Mouse (Mus musculus): ENCODE results near the gene Ppp1r9b.

Ppp1r9b gene

DNA sequence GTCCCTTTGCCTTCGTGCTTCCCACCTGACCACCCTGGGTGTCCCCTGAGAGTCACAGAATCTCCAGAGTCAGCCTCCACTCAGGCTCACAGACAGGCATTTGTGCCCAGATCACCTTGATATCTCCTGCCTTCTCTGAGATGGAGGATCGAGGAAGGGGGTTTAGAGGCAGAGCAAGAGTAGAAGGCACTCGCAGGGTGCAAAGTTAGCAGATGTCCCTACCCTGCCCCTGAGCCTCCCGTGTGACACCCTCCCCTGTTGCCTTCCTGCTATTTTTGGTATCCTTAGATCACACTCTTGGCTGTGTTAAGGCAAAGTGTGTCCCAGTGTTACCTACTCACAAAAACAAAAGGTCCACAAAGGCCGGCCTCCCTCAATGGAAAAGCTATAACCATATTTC, 14.6 kb upstream of the Ppp1r9b start, which contains the start of gene Sgca:
TSS of gene Sgca (minus strand) at position 129 of the 400 bp plus-strand sequence.
- no peak for DNase-seq (ENCODE audit: low spot score in 2 of 2)

DNA sequence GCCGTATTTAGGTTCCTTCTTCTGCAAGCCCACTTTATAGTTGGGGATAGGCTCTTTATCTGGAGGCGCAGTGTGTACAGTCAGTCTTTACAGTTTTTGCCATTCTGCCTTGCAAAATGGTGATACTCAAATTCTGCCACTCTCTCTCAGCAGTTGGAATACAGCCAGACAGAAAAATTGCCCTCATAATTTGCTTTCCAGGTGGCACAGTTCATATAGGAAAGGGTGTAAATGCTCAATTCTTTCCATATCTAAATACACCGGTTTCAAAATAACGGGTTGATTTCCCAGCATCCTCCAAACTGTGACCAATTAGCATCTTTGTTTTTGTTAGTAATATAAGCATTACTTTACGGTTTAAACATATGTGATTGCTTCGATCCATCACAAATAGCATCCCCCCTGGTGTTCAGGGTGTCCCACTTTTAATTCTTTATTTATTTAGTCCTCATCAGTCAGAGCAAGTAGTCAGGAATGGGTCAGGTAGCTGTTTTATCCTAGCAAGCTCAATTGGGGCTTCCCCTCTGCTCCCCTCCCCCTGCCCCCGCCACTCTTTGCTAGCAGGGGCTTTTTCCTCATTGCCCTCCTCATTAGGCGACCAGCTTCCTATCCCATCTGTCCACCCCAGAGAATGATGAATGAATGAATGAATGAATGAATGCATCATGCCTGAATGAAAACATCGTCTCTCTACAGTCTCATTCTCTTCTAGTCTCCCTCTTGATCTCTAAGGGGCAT, 12.5 kb upstream of the Ppp1r9b start:
- DNase-seq (ENCODE audit: low spot score in 2 of 2): no peak

DNA sequence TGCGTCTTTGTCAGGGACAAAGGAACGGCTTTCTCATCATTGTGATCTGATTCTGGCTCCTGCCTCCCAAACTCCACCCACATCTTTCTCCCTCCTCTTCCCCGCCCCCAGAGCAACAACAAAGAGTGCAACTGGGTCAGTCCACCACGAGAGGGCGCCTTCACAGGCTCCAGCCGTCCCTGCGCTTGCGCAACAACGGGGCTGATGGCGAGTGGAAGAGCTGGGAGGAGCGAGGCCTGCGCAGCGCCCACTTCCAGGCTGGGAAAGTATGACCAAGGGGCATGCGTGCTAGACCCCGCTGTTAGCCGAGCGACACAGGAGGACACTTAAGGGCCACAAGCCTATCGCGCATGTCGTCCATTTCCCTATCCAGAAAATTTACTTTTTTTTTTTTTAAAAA, 11.9 kb upstream of the Ppp1r9b start:
- peak; percentile 94 to 98 for DNase-seq (ENCODE audit: low spot score in 2 of 2)

DNA sequence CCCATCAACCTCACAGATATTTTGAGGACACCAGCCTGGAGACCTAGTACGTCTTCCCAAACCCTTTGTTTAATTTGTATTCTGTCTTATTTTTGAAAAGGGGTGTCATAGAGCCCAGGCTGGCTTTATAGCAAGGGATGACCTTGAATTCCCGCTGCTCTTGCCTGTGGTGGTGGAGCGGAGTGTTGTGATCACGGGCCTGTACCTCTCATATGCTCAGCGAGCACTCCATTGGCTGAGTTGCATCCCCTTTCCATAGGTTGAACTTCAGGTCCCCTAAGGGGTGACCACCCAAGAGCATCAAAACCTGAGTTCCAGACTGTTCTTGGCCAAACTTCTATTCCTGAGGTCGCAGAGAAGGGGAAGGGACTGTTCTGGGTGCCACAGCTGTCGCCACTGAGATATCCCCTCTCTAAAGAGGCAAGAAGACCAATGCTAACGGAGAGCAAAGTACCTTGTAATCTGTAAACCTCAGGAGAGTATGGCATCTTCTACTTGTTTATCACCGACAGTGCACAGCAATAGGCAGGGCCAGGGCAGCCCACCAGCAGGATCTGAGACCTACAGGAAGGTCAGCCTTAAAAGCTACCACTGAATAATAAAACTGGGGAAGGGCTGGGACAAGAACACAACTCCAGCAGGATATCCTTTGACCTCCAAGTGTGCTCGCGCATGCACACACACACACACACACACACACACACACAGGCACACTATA, 11.2 kb upstream of the Ppp1r9b start:
- DNase-seq (ENCODE audit: low spot score in 2 of 2): no peak

DNA sequence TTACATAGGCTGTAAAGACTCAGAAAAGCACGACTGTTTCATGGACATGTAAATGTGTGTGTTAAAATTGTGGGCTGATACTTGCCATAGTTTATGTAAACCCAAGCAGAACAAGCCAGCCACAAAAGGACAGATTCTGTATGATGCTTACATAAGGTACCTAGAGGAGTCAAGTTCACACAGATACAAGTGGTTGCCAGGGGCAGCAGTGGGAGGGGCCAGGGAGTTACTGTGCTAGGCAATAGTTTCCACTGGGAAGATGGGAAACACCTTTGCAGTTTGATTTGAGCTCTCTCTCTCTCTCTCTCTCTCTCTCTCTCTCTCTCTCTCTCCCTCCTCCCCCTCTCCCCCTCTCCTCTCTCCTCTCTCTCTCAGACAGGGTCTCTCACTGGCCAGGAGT, 5.7 kb upstream of the Ppp1r9b start:
- DNase-seq (ENCODE audit: low spot score in 2 of 2): no peak

DNA sequence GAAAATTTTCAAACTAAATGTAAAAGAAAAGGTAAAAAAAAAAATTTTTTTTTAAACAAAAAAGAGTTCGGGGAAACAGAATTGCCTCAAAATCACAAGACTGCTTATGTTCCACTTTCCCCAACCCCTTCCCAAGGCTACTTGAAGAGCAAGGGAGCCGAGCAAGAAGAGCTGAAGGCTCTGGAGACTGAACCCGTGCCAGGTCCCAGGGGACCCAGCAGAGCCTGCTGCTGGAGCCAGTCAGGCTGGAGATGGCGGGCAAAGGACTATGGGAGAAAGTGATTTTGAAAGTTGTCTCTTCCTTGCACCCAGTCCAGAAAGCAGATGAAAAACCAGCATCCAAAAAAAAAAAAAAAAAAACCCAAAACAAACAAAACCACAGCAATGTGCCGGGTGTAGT, 5.0 kb upstream of the Ppp1r9b start:
- no peak for DNase-seq (ENCODE audit: low spot score in 2 of 2)

DNA sequence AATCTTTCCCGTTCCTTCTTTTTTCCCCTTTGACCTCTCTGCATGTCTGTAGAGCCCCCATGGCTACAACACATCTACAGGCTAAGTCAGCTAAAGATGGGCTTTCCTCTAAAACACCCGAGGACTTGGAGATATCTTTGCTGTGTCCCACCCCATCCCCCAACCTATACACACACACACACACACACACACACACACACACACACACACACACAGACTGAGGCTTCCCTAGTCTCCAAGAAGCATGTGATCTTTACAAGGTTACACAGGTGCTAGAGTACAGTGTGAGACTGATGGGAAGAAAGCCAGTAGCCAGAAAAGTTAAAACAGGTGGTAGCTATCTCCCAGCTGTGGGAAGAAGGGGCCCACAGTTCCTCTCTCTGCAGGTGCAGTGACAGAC, 4.4 kb upstream of the Ppp1r9b start:
- no peak for DNase-seq (ENCODE audit: low spot score in 2 of 2)

DNA sequence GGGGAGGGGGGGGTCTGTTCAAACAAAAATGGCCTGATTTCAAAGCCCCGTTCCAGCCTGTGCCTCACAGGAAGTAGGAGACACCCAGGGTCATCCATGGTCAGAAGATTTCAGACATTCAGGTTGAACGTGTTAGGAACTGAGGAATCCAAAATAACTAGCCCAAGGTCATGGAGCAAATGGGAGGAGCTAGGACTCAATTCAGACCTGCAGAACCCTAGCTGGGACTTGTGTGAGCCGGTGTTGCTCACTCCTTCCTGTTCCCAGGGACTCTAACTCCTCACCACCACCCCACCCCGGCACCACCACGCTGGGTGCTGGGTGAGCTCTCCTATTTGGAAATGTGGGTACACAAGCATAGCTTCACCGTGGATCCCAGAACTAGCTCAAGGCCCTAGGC, 3.5 kb upstream of the Ppp1r9b start:
- DNase-seq (ENCODE audit: low spot score in 2 of 2): no peak

DNA sequence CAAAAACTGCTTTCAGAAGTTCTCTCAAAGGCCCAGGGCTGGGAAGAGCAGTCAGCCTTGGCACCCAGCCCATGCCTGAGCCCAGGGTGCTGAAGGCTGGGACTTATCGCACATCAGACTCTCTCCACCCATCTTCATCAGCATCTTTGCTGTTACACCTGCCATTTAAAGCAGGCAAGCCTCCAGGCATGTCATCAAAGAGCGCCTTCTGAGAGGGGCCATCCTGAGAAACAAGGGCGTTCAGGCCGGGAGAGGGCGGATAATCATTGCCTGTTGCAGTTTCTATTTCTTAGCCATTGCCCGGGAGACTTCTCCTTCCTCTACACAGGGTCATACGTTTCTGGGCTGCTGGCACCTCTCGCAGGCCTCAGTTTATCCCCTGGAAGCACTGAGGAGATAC, 3.0 kb upstream of the Ppp1r9b start:
- no peak for DNase-seq (ENCODE audit: low spot score in 2 of 2)

DNA sequence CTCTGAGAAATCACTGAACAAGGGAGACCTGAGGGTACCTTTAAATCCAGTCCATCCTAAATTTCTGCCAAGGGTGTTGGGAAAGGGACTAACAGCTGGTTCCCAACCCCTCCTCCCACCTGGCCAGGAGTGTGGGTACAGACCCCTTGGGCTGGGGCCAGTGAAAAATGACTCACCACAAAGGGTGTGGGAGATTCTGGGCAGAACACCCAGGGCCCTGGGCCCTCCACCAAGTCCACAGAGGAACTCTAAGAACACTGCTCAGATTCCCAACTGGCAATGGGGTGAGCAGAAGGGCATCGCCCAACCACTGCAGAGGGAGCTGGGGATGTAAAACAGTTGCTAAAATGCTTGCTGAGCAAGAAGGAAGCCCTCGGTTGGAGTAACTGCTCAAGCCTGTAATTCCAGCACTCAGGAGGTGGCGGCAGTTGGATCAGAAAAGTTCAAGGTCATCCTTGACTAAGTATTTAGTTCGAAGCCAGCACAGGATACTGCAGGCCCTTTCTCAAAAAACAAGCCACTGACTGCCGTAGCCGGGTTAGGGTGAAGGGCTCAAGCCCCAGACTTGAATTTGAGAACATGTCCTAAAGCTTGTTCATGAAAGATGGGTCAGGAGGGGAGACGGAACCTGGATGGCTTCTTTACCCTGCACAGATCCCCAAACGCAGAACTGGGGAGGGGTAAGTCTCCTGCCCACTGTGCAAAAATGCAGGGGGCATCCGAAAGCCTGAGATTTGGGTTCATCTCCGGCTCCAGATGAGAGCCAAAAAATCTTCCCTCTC, 1.9 kb upstream of the Ppp1r9b start:
- DNase-seq (ENCODE audit: low spot score in 2 of 2): no peak

DNA sequence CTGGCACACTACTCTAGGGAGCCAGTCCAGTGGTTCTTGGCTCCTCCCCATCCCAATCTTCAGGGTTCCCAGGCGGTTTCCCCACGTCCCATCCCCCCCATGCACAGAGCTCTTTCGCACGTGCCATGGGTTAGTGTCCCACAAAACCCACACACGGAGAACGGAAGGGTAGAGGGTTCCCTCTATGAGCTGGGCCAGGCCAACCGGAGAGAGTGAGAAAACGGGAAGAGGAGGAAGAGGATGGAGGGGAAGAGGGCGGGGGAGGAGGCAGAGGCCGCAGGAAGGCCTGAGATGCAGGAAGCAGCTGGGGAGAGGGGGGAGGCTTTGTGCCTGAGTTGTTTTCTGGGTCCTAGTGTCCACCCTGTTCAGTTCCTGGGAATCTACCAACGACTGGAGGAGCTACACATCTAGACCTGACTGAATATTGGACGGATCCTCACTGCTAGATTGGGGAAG, 1.2 kb upstream of the Ppp1r9b start:
- peak in 1 of 2 experiments; percentile 75 for DNase-seq (ENCODE audit: low spot score in 2 of 2)

DNA sequence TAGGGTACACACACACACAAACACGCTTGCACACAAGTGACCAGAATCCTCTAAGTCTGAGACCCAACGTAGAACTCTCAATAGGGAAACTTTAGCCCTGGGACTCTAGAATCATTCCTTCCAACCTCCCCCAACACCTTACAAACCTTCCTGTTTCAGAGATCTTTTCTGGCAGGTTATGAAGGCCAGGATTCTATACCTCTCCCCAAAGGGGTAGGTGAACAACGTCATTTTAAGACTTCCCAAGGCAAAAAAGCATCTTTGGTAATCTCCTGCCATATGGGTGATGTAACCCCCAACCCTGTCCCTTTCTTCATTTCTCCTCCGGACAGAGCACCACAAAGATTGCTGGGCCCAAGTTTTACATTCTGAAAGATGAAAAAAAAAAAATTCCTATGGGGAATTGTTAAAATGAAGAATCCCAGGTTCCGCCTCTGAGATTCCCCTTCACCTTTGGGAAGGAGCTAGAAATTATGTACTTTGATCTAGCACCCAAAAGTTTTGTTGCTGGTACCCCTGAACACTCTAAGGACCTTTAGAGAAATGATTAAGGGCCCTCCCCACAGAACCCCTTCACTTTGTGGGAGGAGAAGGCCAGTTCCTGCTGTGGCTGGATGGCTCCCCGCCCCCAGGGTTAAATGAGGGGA, 610 bp upstream of the Ppp1r9b start:
- DNase-seq (ENCODE audit: low spot score in 2 of 2): no peak

DNA sequence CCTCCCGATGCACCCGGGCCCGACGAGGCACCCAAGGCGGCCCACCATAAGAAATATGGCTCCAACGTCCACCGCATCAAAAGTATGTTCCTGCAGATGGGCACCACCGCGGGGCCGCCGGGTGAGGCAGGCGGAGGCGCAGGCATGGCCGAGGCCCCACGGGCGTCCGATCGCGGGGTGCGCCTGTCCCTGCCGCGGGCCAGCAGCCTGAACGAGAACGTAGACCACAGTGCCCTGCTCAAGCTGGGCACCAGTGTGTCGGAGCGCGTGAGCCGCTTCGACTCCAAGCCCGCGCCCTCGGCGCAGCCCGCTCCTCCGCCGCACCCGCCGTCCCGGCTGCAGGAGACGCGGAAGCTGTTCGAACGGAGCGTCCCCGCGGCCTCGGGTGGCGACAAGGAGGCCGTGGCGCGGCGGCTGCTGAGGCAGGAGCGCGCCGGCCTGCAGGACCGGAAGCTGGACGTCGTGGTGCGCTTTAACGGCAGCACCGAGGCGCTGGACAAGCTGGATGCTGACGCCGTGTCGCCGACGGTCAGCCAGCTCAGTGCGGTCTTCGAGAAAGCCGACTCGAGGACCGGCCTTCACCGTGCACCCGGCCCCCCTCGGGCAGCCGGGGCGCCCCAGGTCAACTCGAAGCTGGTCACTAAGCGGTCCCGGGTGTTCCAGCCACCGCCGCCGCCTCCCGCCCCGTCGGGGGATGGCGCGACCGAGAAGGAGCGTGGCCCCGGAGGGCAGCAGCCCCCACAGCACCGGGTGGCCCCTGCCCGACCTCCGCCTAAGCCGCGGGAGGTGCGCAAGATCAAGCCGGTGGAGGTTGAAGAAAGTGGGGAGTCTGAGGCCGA, 1.0 kb downstream of the Ppp1r9b start:
- no peak for DNase-seq (ENCODE audit: low spot score in 2 of 2)

DNA sequence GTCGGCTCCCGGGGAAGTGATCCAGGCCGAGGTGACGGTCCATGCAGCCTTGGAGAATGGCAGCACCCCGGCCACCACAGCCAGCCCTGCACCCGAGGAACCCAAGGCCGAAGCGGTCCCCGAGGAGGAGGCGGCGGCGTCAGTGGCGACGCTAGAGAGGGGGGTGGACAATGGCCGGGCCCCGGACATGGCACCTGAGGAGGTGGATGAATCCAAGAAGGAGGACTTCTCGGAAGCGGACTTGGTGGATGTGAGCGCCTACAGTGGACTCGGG, 1.6 kb downstream of the Ppp1r9b start:
- DNase-seq (ENCODE audit: low spot score in 2 of 2): no peak

DNA sequence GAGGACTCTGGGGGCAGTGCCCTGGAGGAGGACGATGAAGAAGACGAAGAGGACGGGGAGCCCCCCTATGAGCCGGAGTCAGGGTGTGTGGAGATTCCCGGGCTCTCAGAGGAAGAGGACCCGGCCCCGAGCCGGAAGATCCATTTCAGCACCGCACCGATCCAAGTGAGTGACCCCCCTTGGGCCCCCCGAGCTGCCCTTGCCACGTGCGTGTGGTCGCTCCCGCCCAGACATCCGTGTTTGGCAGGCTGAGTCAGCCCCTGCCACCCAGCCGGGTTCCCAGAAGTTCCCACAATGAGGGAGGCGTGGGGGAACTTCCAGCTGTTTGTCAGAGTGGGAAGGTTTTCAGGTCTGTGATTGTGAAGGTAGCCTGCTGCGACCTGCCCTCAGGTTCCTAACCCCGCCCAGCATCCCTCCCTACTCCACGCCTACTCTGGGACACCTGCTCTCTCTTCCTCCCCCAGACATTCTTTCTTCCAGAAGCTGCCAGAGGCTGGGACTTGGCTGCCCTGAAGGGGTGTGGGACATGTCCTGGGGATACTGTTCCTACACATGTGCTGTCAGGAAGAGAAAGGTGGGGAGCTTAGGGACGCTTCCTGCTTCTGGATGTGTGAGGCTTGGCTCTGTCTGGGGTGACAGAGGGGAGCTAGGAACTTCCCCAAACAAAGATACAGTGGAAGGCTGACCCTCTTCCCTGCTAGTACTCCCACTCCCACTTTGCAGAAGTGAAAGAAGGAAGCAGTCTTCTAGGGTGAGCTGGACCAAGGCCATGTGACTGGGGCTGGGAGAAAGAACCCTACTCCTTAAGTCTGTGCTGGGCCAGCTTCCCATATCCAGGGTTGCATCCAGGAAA, 2.1 kb downstream of the Ppp1r9b start:
- no peak for DNase-seq (ENCODE audit: low spot score in 2 of 2)

DNA sequence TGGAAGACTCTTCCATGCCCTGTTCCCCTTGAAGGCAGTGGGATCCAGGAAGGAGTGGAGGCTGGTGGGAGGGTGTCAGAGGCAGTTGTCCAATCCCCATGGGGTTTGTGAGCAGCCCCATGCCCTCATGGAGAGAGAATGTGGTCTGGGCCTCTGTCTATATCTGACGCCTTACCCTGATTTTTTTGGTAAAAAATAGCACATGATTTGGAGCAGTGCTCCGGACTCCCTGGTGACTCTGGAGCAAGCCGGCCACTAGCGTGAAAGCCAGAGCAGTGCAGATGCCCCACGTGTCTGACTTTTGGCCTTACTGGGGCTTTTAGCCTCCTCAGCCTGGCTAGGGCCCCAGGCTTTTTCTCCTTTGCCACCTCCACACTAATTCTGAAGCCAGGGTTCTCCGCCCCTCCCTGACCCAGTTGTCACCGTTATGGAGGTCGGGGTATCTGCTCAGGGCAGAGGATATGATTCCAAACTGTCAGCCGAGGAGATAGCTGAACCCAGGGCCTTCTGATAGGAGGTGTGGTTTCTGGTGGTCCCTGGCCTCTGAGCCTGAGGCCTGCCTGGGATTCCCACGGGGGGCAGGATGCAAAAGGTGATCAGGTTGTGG, 3.5 kb downstream of the Ppp1r9b start:
- DNase-seq (ENCODE audit: low spot score in 2 of 2): no peak

DNA sequence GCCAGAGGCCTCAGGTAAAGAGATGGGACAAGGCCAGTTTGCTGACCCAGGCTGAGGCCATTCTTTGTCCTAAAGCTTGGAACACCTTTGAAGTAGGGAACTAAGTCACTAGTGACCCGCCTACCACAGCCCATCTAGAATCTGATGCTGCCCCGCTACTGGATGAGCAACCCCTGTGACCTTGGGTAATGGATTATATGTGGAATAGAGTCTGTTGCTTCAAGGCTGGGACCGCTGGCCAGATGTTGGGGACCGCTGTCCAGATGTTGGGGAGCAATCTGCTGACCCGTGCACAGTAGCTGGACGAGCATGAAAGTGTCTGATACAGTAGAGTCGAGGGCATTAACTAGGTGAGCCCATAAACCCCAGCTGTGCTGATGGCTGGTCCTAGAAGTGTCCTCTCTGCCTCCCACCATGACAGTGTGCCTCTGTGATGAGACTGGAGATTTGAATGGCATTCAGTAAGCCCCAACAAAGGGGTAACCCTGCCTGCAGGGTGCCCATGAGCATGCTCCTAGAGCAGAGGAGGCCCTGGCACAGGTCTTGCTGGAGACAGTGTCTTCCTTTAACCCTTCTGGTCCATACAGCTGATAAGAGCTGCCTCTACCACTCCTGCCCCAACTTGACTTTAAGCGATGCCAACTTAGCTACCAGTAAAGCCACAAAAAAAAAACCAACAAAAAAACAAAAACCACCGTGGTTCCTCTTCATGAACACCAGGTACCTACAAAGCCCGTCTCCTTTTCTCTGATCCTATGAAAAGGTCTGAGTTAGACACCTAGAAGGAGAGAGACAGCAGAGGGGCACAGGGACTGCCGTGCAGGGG, 4.3 kb downstream of the Ppp1r9b start:
- no peak for DNase-seq (ENCODE audit: low spot score in 2 of 2)

DNA sequence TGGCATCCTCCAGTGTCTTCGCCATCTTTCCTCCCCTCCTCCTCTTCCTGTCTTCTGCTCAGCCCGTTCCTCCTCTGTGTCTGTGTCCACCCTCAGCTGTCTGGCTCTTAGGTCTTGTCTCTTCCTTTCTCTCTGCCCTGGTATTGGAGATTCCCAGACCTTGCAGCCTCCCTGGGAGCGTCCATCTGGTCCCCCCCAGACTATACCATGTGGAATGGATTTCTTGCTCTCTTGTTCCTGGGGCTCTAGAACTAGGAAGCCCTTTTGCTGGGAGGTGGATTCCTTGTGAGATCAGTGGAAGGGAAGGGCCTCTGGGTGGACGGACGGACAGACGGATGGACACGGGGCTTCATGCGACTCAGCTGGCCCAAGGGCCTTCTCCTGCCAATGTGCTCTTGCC, 5.3 kb downstream of the Ppp1r9b start:
- no peak for DNase-seq (ENCODE audit: low spot score in 2 of 2)

DNA sequence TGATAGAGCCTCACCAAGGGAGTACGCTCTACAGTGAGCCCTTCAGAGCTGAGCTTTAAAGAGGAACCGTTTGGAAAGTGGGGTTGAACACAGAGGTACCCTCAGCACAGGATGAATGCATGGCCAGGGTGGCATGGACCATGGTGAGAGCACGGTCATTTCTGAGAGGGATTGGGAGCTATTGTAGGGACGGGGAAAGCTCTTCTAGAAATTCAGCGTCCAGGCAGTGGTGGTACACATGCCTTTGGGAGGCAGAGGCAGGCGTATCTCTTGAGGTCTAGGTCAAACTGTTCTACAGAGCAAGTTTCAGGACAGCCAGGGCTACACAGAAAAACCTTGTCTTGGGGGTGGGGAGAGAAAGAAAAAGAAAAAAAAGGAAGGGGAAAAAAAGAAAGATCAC, 6.1 kb downstream of the Ppp1r9b start:
- DNase-seq (ENCODE audit: low spot score in 2 of 2): no peak
